Mouse (Mus musculus) liver, adult (tissue): ENCODE data around the gene Gm42791.
A peak's percentile ranks its signal among the peaks of the same experiment; 100 is the strongest.

Experiments
- GATA4 ChIP-seq: IDR thresholded peaks from 2 replicates; pipeline ENCODE4 v1.6.1; 2014; ENCODE audit warnings: mild to moderate bottlenecking, low read length; ENCODE audit not compliant: insufficient replicate concordance

Gm42791 gene

GRCm38 (mm10) chr5:148935071-148935821 is 59.7 kb downstream of the Gm42791 start:
- TF ChIP-seq GATA4, result no peak

- no peak for TF ChIP-seq GATA4
Measured at GRCm38 (mm10) chr5:148934457-148934856, 60.5 kb downstream of the Gm42791 start.

GRCm38 (mm10) chr5:148933767-148934166 is 61.2 kb downstream of the Gm42791 start:
- no peak for TF ChIP-seq GATA4

- TF ChIP-seq GATA4, result no peak
Measured at GRCm38 (mm10) chr5:148931301-148931700, 63.6 kb downstream of the Gm42791 start.

GRCm38 (mm10) chr5:148929116-148929449 is 65.9 kb downstream of the Gm42791 start, which contains the start of gene Katnal1:
TSS of gene Katnal1 (minus strand) at chr5:148929320.
- no peak for TF ChIP-seq GATA4

GRCm38 (mm10) chr5:148928382-148929115 is 66.4 kb downstream of the Gm42791 start:
- TF ChIP-seq GATA4, result peak; percentile 68; the same call in 1 of the 2 replicates

GRCm38 (mm10) chr5:148927717-148928223 is 67.2 kb downstream of the Gm42791 start:
- no peak for TF ChIP-seq GATA4

- TF ChIP-seq GATA4, result no peak
Measured at GRCm38 (mm10) chr5:148924586-148924985, 70.4 kb downstream of the Gm42791 start.

GRCm38 (mm10) chr5:148924051-148924450 is 70.9 kb downstream of the Gm42791 start:
- no peak for TF ChIP-seq GATA4

- TF ChIP-seq GATA4, result no peak
Measured at GRCm38 (mm10) chr5:148923408-148923807, 71.5 kb downstream of the Gm42791 start.

GRCm38 (mm10) chr5:148922773-148923172 is 72.2 kb downstream of the Gm42791 start:
- no peak for TF ChIP-seq GATA4

- TF ChIP-seq GATA4, result no peak
Measured at GRCm38 (mm10) chr5:148918049-148918448, 76.9 kb downstream of the Gm42791 start.

- TF ChIP-seq GATA4, result no peak
Measured at GRCm38 (mm10) chr5:148916775-148917174, 78.2 kb downstream of the Gm42791 start.

- no peak for TF ChIP-seq GATA4
Measured at GRCm38 (mm10) chr5:148912262-148912661, 82.7 kb downstream of the Gm42791 start.

GRCm38 (mm10) chr5:148910066-148910465 is 84.9 kb downstream of the Gm42791 start:
- TF ChIP-seq GATA4, result no peak

- TF ChIP-seq GATA4, result no peak
Measured at GRCm38 (mm10) chr5:148909402-148909801, 85.5 kb downstream of the Gm42791 start.
